Mouse (Mus musculus): ENCODE results near the gene Gm11037.

DNA sequence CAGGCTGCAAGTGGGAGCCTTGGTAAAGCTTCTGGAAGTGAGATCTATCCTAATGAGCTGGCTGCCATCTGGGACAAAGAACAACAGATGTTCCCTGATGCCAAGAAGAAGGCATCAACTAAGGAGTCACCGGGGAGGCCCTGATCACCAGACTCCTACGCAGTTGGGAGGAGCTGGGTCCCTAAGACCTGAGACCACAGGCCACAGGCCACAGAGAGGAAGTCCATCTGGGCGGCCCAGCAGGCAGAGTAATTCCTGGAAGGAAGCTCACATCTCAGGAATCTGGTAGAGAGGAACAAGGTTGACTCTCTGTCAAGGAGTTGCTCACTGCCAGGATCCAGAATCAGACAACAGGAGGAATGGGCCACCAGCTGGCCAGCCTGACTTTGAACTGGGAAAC is 9.1 kb upstream of the Gm11037 start:
- TF ChIP-seq GATA1 (IDR thresholded peaks at IDR 0.05; ENCODE audit: borderline replicate concordance, low read length), result no peak
- no peak for TF ChIP-seq FLI1 (IDR thresholded peaks at IDR 0.05; ENCODE audit: low read length)

Data from megakaryocyte, embryonic 14.5 days (primary cell).